Mouse (Mus musculus): ENCODE measurements around the gene Tnnc2.

GRCm38 (mm10) chr2:164784869-164785420, 5.2 kb upstream of the Tnnc2 start:
- TF ChIP-seq CTCF (IDR thresholded peaks at IDR 0.05; ENCODE audit: borderline replicate concordance, control insufficient read depth, extremely low read depth, insufficient read depth, low read length, poor library complexity), result no peak
- no peak for TF ChIP-seq POLR2A (IDR thresholded peaks at IDR 0.05; ENCODE audit: control insufficient read depth, extremely low read depth, insufficient read depth, low read length, poor library complexity)
